Mouse (Mus musculus): ENCODE measurements around the gene Hsd11b1.

DNA sequence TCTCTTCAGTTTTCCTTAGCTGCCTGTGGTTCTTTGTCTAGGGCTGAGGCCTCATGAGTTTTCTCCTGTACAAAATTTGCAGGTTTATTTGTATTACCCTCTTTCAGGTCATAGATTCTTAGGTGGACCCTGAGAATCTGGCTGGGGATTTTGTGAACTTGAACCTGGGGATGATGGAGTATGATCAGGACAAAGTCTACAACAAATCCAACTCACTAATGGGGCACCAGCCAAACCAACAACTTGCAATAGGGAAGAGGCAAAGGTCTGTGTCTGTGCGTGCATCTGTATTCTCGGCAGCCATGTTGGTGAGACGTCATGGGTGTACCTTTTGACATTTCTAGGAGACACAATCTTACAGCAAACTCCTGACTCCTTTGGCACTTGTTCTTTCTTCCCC is 25.2 kb upstream of the Hsd11b1 start:
- no peak for TF ChIP-seq CTCF (IDR thresholded peaks at IDR 0.05 in 2 of 3, conservative IDR thresholded peaks at IDR 0.05 in 1 of 3; ENCODE audit: control insufficient read depth in 1 of 3, insufficient read depth in 1 of 3, low read depth in 2 of 3, low read length in 3 of 3, poor library complexity in 1 of 3, severe bottlenecking in 1 of 3)
- no peak for TF ChIP-seq ELF1 (IDR thresholded peaks at IDR 0.05; ENCODE audit: low read depth, low read length)
- TF ChIP-seq MYB (IDR thresholded peaks at IDR 0.05; ENCODE audit: low read depth, low read length): no peak
- no peak for TF ChIP-seq MAX (IDR thresholded peaks at IDR 0.05; ENCODE audit: low read length)

Data from MEL (cell line).